Mouse (Mus musculus) limb, embryonic 13.5 days (tissue): Measurements from ENCODE around the gene AA792892. TPM values are rescaled to one million over a fixed set of nuclear protein-coding genes. Genes with fewer than 3 reads are reported as not detected.
"Not testable (repeated sequence)": the region's sequence is repeated elsewhere in the genome, so short reads cannot be mapped to it uniquely, and the experiment has no call there.

ENCODE experiments used
- ATAC-seq: fragments of 200-750 bp; cut with Nextera tagmentation; 2 replicates; pipeline ENCODE4 v1.8.0; 2017; ENCODE audit warnings: low read depth, moderate number of reproducible peaks, moderate TSS enrichment; ENCODE audit not compliant: low FRiP score
- H3K27ac ChIP-seq: fragments of 300-500 bp; sonication (generic); 2 replicates; pipeline ENCODE4 v1.5.1; 2015; ENCODE audit warnings: inconsistent platforms, mild to moderate bottlenecking, moderate library complexity
- H3K27me3 ChIP-seq: fragments of 300-500 bp; sonication (generic); 2 replicates; pipeline ENCODE4 v1.6.1; 2015; ENCODE audit warnings: mild to moderate bottlenecking, inconsistent platforms
- H3K36me3 ChIP-seq: fragments of 300-500 bp; sonication (generic); 2 replicates; pipeline ENCODE4 v1.6.1; 2015; ENCODE audit warnings: inconsistent platforms, mild to moderate bottlenecking, moderate library complexity
- H3K4me1 ChIP-seq: fragments of 300-500 bp; sonication (generic); 2 replicates; pipeline ENCODE4 v1.6.1; 2015; ENCODE audit warnings: inconsistent platforms
- H3K4me2 ChIP-seq: fragments of 300-500 bp; sonication (generic); replicated peaks from 2 replicates; pipeline ENCODE4 v1.6.1; 2015; ENCODE audit warnings: inconsistent platforms, mild to moderate bottlenecking, moderate library complexity
- H3K4me3 ChIP-seq: fragments of 300-500 bp; sonication (generic); 2 replicates; pipeline ENCODE4 v1.5.1; 2015; ENCODE audit warnings: moderate library complexity, mild to moderate bottlenecking, inconsistent platforms
- H3K9ac ChIP-seq: fragments of 300-500 bp; sonication (generic); 2 replicates; pipeline ENCODE4 v1.6.1; 2015; ENCODE audit warnings: mild to moderate bottlenecking, inconsistent platforms
- H3K9me3 ChIP-seq: fragments of 300-500 bp; sonication (generic); 2 replicates; pipeline ENCODE4 v1.6.1; 2016; ENCODE audit warnings: inconsistent platforms
- WGBS: fragments of 180-500 bp; shearing (Covaris S2); methylation state at CpG from one replicate; pipeline ENCODE4 v1.1.7; 2015; 5-methylcytosine and 5-hydroxymethylcytosine counted together
- polyA plus RNA-seq: library from polyadenylated mRNA; unstranded; fragments of >200 nt; fragmentation: Nextera tagmentation; extraction: Ambion mirVana; gene quantifications from 2 replicates; pipeline ENCODE4 v1.2.1, GENCODE M21; 2015

Gene AA792892
- polyA plus RNA-seq: not detected in 2 replicates

DNA sequence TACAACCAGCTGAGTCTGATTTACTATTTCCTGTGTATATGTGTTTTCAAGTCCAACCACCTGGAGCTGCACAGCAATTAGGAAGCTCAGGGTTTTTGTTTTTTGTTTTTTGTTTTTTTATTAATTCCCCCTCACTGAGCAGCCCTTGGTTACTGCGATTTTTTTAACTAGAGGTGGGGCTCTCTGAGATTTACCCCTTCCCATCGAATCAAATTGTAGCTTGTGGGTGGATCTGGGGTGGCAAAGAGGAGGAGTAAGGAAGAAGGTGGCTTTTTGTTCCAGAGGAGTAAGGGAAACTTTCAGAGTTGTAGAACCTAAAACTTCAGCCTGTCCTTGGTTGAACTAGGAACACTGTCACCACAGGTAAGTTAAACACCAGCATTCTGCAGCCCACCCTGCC is at the start of gene AA792892:
TSS of gene AA792892 (plus strand) at position 301 of the 400 bp plus-strand sequence.
- H3K4me1 ChIP-seq, H3K36me3 ChIP-seq, H3K9ac ChIP-seq, H3K4me3 ChIP-seq, H3K27ac ChIP-seq, H3K4me2 ChIP-seq, ATAC-seq, H3K9me3 ChIP-seq, H3K27me3 ChIP-seq: not testable (repeated sequence)
- no CpG with 5 or more reads among the region's 2 CpGs for WGBS

DNA sequence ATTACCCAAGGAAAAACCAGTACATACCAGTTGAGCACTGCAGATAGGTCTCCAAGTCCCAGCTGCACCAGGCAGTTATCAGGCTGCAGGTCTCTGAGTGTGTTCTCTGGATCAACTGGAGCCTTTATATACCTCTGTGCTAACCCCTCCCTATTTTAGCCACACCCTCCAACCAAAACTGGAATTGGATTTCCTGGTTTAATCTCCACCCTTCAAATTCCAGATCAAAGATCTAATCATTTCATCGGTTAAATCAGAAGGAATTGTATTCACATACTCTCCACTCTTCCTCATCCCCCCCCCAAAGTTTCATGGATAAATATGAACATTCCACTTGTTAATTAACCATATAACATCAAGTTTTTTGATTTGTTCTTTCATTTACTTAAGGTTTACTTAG is 32.9 kb upstream of the AA792892 start, which contains the start of gene A430089I19Rik:
TSS of gene A430089I19Rik (minus strand) at position 101 of the 400 bp plus-strand sequence.
- WGBS: 88% methylated on average over 1 of the region's 1 CpGs

DNA sequence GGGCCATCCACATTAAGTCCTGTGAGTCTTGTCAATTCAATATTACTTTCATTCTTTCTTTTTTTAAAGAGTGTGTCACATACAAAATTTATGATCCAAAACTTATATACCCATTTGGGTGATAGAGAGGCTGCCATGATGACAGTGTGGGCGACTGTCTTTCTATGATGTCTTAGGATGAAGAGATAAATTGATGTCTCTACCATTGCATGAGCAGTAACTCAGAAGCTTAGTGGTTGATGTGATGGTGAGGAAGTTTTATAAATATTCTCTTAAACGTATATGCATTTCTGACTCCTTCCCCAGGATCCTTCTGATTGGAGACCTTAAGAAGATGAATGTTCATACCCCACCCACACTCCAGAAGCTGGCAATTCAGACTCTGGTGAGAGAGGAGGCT is 25.4 kb upstream of the AA792892 start, which contains the start of gene Gm6502:
TSS of gene Gm6502 (plus strand) at position 301 of the 400 bp plus-strand sequence.
- no CpG with 5 or more reads among the region's 2 CpGs for WGBS
- H3K4me2 ChIP-seq, H3K4me1 ChIP-seq, H3K9me3 ChIP-seq, H3K4me3 ChIP-seq, H3K9ac ChIP-seq, H3K27me3 ChIP-seq, H3K36me3 ChIP-seq, H3K27ac ChIP-seq, ATAC-seq: not testable (repeated sequence)

More for the DNA sequence above, 32.9 kb upstream of the AA792892 start, which contains the start of gene A430089I19Rik:
- H3K36me3 ChIP-seq, H3K9me3 ChIP-seq, H3K27me3 ChIP-seq, ATAC-seq, H3K4me3 ChIP-seq, H3K9ac ChIP-seq, H3K4me1 ChIP-seq, H3K4me2 ChIP-seq, H3K27ac ChIP-seq: not testable (repeated sequence)

Other genes starting within 250 kb of the AA792892 start
- gene Gm3106, start 121.7 kb upstream of the AA792892 start, polyA plus RNA-seq: not detected in 2 replicates
- gene A430089I19Rik, start 33.0 kb upstream of the AA792892 start, polyA plus RNA-seq: not detected in 2 replicates
- not detected in 2 replicates for gene Gm6502, start 25.3 kb upstream of the AA792892 start, polyA plus RNA-seq
- not detected in 2 replicates for gene Gm7682, start 106.0 kb downstream of the AA792892 start, polyA plus RNA-seq
- not detected in 2 replicates for gene Gm3139, start 186.5 kb downstream of the AA792892 start, polyA plus RNA-seq